Mouse (Mus musculus): Measurements from ENCODE around the gene Mettl7a3. TPM values are rescaled to one million over a fixed set of nuclear protein-coding genes. Genes with fewer than 3 reads are reported as not detected.

Mettl7a3 gene
- total RNA-seq, 2 experiments from 2014 or later, result 0.35 TPM; not detected in 1

DNA sequence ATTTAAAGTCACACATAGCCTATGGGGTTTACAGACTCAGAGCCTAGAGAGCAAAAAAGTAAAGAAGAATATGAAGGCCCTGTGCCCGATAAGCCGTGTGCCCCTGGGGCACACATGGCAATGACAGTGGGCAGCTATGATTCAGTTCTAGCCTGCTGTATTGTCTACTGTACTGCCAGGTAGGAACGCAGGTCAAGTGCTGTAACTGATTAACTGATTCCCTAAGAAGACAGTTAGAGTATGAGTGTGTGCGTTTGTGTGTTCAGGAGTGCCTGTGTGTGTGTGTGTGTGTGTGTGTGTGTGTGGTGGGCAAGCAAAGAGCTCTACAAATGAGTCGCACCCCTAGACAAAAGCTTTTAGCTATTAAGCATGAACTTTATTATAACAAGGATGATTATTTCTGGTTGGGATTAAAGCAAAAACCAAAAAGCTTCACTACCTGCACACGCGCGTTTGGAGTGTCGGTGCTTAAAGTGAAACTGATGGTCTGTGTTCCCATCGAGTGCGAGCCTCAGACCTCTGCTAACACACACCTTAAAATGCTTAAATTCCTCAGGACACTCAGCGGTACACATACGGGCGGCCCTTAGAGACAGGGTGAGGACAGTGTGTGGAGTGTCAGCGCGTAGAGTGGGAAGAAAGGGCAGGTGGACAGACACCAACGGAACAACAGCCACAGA lies 53.0 kb downstream of the Mettl7a3 start:
- DNase-seq (ENCODE audit: low spot score in 2 of 2), result no peak

DNA sequence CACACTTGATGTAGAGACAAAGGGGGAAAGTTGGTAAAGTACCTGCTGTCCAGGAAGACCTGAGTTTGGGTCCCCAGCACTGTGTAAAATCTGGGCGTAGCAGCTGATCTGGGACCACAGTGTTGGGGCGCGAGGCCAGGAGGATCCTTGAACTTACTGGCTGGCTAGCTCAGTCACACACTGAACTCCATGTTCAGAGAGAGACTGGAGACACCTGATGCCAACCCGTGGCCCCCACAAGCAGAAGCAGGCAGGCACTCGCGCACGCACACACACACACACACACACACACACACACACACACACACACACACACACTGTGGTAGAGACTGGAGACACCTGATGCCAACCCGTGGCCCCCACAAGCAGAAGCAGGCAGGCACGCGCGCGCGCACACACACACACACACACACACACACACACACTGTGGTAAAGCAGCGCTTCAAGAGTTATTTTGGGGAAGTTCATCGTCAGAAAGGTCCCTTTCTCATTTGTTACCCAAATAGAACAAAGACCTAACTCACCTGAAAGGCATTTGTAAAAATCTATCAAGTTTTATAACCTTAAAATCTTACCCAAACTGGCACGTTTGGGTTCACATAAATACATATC lies 53.6 kb downstream of the Mettl7a3 start:
- DNase-seq (ENCODE audit: low spot score in 2 of 2), result no peak

DNA sequence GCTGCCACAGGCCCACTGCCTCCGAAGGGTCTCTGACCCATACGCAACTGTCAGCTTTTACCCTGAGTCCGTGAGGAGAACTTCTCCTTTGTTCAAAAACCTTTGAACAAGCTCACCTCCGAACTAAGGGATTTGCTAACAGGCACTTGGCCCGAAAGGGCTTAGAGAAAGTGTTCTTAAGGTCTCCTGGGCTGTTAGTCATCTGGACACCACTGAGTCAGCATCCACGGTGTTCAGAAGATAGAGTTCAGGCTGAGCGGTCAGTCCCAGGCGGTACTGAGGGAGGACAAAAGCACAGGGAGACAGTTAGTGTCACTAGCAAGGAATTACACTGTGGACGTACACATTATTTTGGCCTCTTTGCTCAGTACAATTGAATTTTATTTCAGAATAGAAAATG lies 54.2 kb downstream of the Mettl7a3 start:
- DNase-seq (ENCODE audit: low spot score in 2 of 2), result no peak

Other genes with a start within 250 kb of the Mettl7a3 start
- 10 to 100 TPM; 20.8 to 25.4 TPM for gene Atf1, start 107.1 kb upstream of the Mettl7a3 start, total RNA-seq (2021)
- gene Tmprss12, start 54.1 kb upstream of the Mettl7a3 start, total RNA-seq (2021), result not detected
- gene Mettl7a1, start 30.8 kb upstream of the Mettl7a3 start, total RNA-seq (2021), result 10 to 100 TPM; 32.2 to 35.0 TPM
- gene Methig1, start 18.2 kb downstream of the Mettl7a3 start, total RNA-seq (2021), result not detected
- under 1 TPM; 0.65 to 0.84 TPM for gene Mettl7a2, start 18.3 kb downstream of the Mettl7a3 start, total RNA-seq (2021)
- gene Higd1c, start 29.6 kb downstream of the Mettl7a3 start, total RNA-seq (2021), result not detected
- gene Gm5475, start 87.2 kb downstream of the Mettl7a3 start, total RNA-seq (2021), result not detected
- 10 to 100 TPM; 49.0 to 61.6 TPM for gene Slc11a2, start 90.1 kb downstream of the Mettl7a3 start, total RNA-seq (2021)
- 10 to 100 TPM; 55.3 to 63.7 TPM for gene Letmd1, start 134.1 kb downstream of the Mettl7a3 start, total RNA-seq (2021)
- gene Csrnp2, start 160.6 kb downstream of the Mettl7a3 start, total RNA-seq (2021), result 10 to 100 TPM; 33.6 to 36.0 TPM
- 10 to 100 TPM; 25.4 to 31.6 TPM for gene Tfcp2, start 217.1 kb downstream of the Mettl7a3 start, total RNA-seq (2021)

All from left cerebral cortex, adult 18-20 months (tissue).